Mouse (Mus musculus): ENCODE results near the gene Nnmt.

The Nnmt gene

DNA sequence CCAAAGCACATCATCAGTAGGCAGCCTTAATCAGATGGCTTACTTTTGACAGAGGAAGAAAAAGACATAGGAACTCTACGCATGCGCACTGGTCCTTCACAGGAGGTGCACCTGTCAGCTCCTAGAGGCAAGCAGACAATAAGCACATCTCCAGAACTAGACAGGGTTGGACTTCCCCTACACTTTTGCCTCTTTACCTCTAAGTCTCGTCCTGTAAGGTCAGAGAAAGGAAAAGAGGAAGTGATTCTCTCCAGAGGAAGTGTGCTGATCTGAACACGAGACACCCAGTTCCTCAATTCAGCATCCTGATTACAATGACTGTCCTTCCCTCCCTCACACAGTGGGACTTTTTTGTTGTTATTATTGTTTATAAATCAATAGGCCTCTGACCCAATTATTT lies 46.3 kb downstream of the Nnmt start:
- DNase-seq (ENCODE audit: low spot score in 2 of 2): peak; percentile 15 to 72

DNA sequence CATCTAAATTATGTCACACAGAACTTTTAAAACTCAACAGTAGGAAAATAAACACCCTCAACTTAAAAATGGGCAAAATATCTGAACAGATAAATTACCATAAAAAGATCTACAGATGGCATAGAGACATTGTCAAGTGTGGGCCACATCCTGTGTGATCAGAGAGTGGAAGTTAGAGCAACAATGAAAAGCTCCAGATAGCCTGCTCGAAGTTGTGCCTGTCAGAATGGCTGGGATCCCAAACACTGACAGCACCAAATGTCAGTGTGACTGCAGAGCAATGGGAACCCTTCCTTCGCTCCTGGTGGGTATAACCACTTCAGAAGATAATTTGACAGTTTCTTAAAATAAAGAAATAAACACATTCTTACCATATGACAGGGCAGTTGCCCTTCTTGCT lies 55.9 kb downstream of the Nnmt start:
- DNase-seq (ENCODE audit: low spot score in 2 of 2): no peak

DNA sequence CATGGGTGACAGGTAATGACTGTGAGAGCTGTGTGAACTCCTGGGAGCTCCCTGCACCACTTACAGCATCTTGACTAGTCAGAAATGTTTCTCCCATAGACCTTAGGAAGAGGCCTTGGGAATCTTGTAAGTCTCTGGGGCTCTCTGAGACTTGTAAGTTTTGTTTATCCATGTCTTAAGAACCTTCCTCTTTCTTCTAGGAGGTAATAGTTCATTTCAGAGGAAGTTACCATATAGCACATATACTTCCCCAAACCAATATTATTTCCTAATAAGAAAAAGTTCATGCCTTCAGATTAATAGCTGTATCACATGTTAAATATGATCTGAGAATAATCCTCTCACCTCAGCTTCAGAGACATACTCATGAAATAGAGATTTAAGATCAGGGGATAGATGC lies 57.7 kb downstream of the Nnmt start:
- DNase-seq (ENCODE audit: low spot score in 2 of 2): no peak
